Mouse (Mus musculus) embryonic fibroblast, embryonic 13.5 days (primary cell): ENCODE results near the gene Sycn. TPM values are rescaled to one million over a fixed set of nuclear protein-coding genes. Genes with fewer than 3 reads are reported as not detected.
A peak's percentile ranks its signal among the peaks of the same experiment; 100 is the strongest.

Source experiments
- H3K27ac ChIP-seq: 2 replicates; pipeline ENCODE4 v1.5.1; 2012; ENCODE audit warnings: low read length, control low read depth, inconsistent platforms; ENCODE audit not compliant: insufficient read depth
- H3K4me1 ChIP-seq: 2 replicates; pipeline ENCODE4 v1.6.1; 2011; ENCODE audit warnings: low read length; ENCODE audit not compliant: control insufficient read depth, insufficient read depth
- H3K4me3 ChIP-seq: 2 replicates; pipeline ENCODE4 v1.5.1; 2011; ENCODE audit warnings: mild to moderate bottlenecking, control low read depth, low read length; ENCODE audit not compliant: insufficient read depth
- CTCF ChIP-seq: IDR thresholded peaks from 2 replicates; pipeline ENCODE4 v1.5.1; 2011; ENCODE audit warnings: mild to moderate bottlenecking, control low read depth, low read length, moderate library complexity, borderline replicate concordance; ENCODE audit not compliant: insufficient read depth
- POLR2A ChIP-seq: IDR thresholded peaks from 2 replicates; pipeline ENCODE4 v1.6.1; 2011; ENCODE audit warnings: low read depth, mild to moderate bottlenecking, control low read depth, low read length, moderate library complexity
- polyA plus RNA-seq: library from polyadenylated mRNA; stranded (reverse); fragments of >200 nt; gene quantifications from 2 replicates; pipeline ENCODE4 v1.2.4, GENCODE M21; 2011; ENCODE audit warnings: low read depth; ENCODE audit not compliant: missing spikeins, insufficient read length

The Sycn gene
- polyA plus RNA-seq, 1 experiment, result not detected

GRCm38 (mm10) chr7:28584468-28584867 is 43.8 kb downstream of the Sycn start:
- no peak overlapping the region for H3K4me3 ChIP-seq
- no peak for TF ChIP-seq CTCF
- H3K27ac ChIP-seq, result no peak overlapping the region
- H3K4me1 ChIP-seq, result peaks cover 16% of the 10 kb centered on the region

GRCm38 (mm10) chr7:28585001-28585400 is 44.3 kb downstream of the Sycn start:
- Histone ChIP-seq H3K4me1 (peaks cover 16% of the 10 kb centered on the region), H3K4me3 (no peak overlapping the region), H3K27ac (no peak overlapping the region)
- TF ChIP-seq POLR2A (no peak), CTCF (no peak)

DNA sequence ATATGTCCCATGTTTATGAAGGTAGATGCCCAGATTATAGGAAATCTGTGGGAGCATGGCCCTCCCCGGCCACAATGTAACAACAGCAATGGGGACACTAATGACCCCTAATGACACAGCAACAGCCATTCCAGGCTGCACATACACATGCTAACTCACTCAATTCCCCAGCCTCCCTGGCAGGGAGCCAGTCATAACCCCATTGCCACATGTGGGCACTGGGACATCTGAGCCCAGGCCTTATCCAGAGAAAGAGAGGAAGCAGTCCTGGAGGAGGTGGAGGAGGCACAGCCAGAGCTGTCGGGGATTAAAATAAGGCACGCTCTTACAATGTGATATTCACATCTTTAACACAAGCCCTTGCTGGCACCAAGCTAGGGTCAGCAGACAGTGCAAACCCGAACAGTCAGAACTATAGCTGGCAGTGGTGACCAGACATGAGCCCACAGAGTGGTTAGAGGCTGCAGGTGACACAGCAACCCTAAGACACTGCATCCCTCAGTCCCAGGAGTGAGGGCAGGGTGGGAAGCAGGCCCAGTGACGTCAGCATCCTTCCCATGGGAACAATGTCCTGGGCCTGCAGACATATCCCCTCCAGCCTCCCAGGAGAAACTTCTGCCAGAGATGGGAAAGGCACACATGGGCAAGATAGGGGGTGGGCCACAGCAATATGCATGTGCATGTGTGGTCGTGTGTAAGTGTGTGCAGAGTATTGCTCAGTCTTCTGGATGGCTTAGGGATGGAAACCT is 46.2 kb downstream of the Sycn start:
- H3K27ac ChIP-seq, result no peak overlapping the region
- TF ChIP-seq CTCF (no peak), POLR2A (no peak)
- H3K4me3 ChIP-seq, result no peak overlapping the region
- H3K4me1 ChIP-seq, result peaks cover 16% of the 10 kb centered on the region

DNA sequence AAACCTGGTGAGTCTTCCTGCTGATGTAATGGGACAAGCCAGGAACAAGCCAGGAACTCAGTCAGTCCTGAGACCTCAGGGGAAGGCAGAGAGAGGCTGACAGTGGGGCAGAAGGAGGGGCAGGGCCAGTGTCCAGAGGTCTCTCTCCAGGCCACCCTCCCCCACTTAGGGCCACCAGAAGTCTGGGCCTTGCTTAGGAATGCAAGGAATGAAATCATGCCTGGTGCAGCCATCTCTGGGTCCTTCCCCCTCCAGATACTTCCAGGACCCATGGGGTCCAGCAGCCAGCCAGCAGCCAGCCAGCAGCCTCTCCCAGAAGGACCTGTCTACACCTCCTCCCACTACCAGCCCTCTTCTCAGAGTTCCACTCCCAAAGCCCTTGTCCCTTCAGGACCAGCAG is 47.0 kb downstream of the Sycn start:
- Histone ChIP-seq H3K4me1 (peaks cover 16% of the 10 kb centered on the region), H3K4me3 (no peak overlapping the region), H3K27ac (peak overlapping the region; percentile 7; the same call in 1 of the 2 replicates)
- no peak for TF ChIP-seq CTCF
- TF ChIP-seq POLR2A, result no peak

Other genes with a start within 250 kb of the Sycn start
- not detected in 2 replicates for gene Selenov, start 249.7 kb upstream of the Sycn start, polyA plus RNA-seq
- gene Dll3, start 238.6 kb upstream of the Sycn start, polyA plus RNA-seq, result not detected in 2 replicates
- 37.5 and 40.3 TPM in 2 replicates for gene Timm50, start 228.8 kb upstream of the Sycn start, polyA plus RNA-seq
- 104 and 105 TPM in 2 replicates for gene Supt5, start 202.1 kb upstream of the Sycn start, polyA plus RNA-seq
- gene Rps16, start 190.2 kb upstream of the Sycn start, polyA plus RNA-seq, result 997 and 1,079 TPM in 2 replicates
- 66.5 and 68.5 TPM in 2 replicates for gene Plekhg2, start 168.3 kb upstream of the Sycn start, polyA plus RNA-seq
- 23.4 and 27.4 TPM in 2 replicates for gene Zfp36, start 160.6 kb upstream of the Sycn start, polyA plus RNA-seq
- gene Med29, start 148.2 kb upstream of the Sycn start, polyA plus RNA-seq, result 18.2 and 19.4 TPM in 2 replicates
- 73.5 and 82.5 TPM in 2 replicates for gene Paf1, start 147.9 kb upstream of the Sycn start, polyA plus RNA-seq
- gene Gmfg, start 103.4 kb upstream of the Sycn start, polyA plus RNA-seq, result not detected in 2 replicates
- gene Lrfn1, start 88.9 kb upstream of the Sycn start, polyA plus RNA-seq, result 4.7 and 4.9 TPM in 2 replicates
- gene Ifnl2, start 30.4 kb upstream of the Sycn start, polyA plus RNA-seq, result not detected in 2 replicates
- not detected in 2 replicates for gene Ifnl3, start 18.0 kb upstream of the Sycn start, polyA plus RNA-seq
- not detected in 2 replicates for gene Nccrp1, start 6.4 kb downstream of the Sycn start, polyA plus RNA-seq
- gene Samd4b, start 57.3 kb downstream of the Sycn start, polyA plus RNA-seq, result 65.7 and 69.3 TPM in 2 replicates
- gene Pak4, start 57.3 kb downstream of the Sycn start, polyA plus RNA-seq, result 8.0 and 10.5 TPM in 2 replicates
- 1.8 TPM in 1 of 2 replicates, not detected in the other for gene Acp7, start 90.4 kb downstream of the Sycn start, polyA plus RNA-seq
- 3.8 and 5.1 TPM in 2 replicates for gene Fbxo27, start 152.0 kb downstream of the Sycn start, polyA plus RNA-seq
- gene Fbxo17, start 175.9 kb downstream of the Sycn start, polyA plus RNA-seq, result 16.3 and 18.4 TPM in 2 replicates
- 30.9 and 50.8 TPM in 2 replicates for gene Mrps12, start 200.9 kb downstream of the Sycn start, polyA plus RNA-seq
- 5.2 and 7.1 TPM in 2 replicates for gene Sars2, start 201.1 kb downstream of the Sycn start, polyA plus RNA-seq
- gene Ccer2, start 215.3 kb downstream of the Sycn start, polyA plus RNA-seq, result not detected in 2 replicates
- gene Sirt2, start 225.8 kb downstream of the Sycn start, polyA plus RNA-seq, result 60.1 and 64.1 TPM in 2 replicates
- 13.8 and 15.0 TPM in 2 replicates for gene Nfkbib, start 226.6 kb downstream of the Sycn start, polyA plus RNA-seq
- 0.77 TPM in 1 of 2 replicates, not detected in the other for gene Rinl, start 248.1 kb downstream of the Sycn start, polyA plus RNA-seq